Mouse (Mus musculus) midbrain, embryonic 10.5 days (tissue): ENCODE results near the gene Acsl3. TPM values are rescaled to one million over a fixed set of nuclear protein-coding genes. Genes with fewer than 3 reads are reported as not detected.
A peak's percentile ranks its signal among the peaks of the same experiment; 100 is the strongest.

Experiments
- DNase-seq: peaks from one replicate; pipeline ENCODE4 v3.0.0-alpha.2; 2017; ENCODE audit warnings: low spot score
- H3K27ac ChIP-seq: fragments of 300-500 bp; sonication (generic); replicated peaks from 2 replicates; pipeline ENCODE4 v1.5.1; 2016; ENCODE audit warnings: mild to moderate bottlenecking
- H3K27me3 ChIP-seq: fragments of 300-500 bp; sonication (generic); 2 replicates; pipeline ENCODE4 v1.6.1; 2016; ENCODE audit warnings: low read depth, mild to moderate bottlenecking; ENCODE audit not compliant: poor library complexity, severe bottlenecking
- H3K36me3 ChIP-seq: fragments of 300-500 bp; sonication (generic); 2 replicates; pipeline ENCODE4 v1.6.1; 2016; ENCODE audit warnings: mild to moderate bottlenecking, moderate library complexity
- H3K4me1 ChIP-seq: fragments of 300-500 bp; sonication (generic); 2 replicates; pipeline ENCODE4 v1.6.1; 2016
- H3K4me3 ChIP-seq: fragments of 300-500 bp; sonication (generic); 2 replicates; pipeline ENCODE4 v1.5.1; 2016; ENCODE audit warnings: mild to moderate bottlenecking, moderate library complexity
- H3K9me3 ChIP-seq: fragments of 300-500 bp; sonication (generic); replicated peaks from 2 replicates; pipeline ENCODE4 v1.6.1; 2016; ENCODE audit warnings: mild to moderate bottlenecking
- WGBS: fragments of 180-500 bp; shearing (Covaris S2); methylation state at CpG from one replicate; pipeline ENCODE4 v1.1.7; 2016; 5-methylcytosine and 5-hydroxymethylcytosine counted together
- polyA plus RNA-seq: library from polyadenylated mRNA; unstranded; fragments of >200 nt; fragmentation: Nextera tagmentation; extraction: Ambion mirVana; gene quantifications from 2 replicates; pipeline ENCODE4 v1.2.1, GENCODE M21; 2016

Gene Acsl3
- polyA plus RNA-seq, 1 experiment from 2014 or later, result 82.3 TPM

DNA sequence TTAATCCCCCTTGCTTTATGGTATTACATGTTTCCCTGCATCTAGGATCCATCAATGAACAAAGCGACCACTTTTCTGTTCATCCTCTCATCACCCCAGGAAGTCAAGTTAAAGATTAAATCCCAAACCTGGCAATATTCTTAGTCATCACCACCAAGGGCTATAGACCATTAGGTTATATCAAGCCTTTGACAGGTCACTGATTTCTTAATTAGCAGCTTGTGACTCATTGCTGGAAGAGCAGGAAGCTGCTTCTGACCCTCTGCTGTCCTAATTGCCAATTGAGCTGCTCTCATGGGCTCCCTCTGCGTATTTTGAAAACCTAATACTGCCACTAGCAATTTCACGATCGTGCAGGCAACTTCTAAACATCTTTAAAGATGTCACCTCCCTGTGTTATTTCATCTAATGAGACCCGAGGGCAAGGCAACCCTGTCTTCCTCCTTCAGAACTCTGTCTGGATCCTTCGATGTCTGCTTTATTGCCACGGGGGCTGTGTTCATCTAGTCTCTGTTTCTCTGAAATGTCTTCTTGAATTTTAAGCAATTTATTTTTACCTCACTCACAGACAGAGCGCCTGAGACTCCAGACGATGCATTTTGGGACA is 72.6 kb downstream of the Acsl3 start:
- 89% methylated on average over 9 of the region's 9 CpGs for WGBS
- DNase-seq, result no peak
- H3K4me3 ChIP-seq, result no peak overlapping the region
- peaks cover 8% of the 10 kb centered on the region for H3K4me1 ChIP-seq
- no peaks in the 10 kb centered on the region for H3K36me3 ChIP-seq
- no peaks in the 10 kb centered on the region for H3K9me3 ChIP-seq
- H3K27ac ChIP-seq, result no peak overlapping the region
- no peaks in the 10 kb centered on the region for H3K27me3 ChIP-seq

DNA sequence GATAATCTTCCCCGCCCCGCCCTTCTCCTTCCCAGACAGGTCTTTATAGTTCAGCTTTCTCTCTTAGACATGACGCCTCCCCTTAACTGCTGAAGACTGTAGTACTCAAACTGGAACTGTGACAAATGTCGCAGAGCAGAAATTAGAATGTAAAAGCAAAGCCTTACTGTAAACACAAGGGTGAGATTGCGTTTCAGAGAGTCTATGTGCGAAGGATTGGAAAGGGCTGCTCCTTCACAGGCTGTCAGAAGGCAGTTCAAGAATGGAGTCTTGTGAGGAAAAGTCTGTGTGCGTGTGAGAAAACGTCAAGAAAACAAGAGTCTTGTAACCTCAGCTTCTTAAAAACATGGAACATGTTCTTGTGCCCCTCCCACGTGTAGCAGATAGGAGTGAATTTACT is 74.7 kb downstream of the Acsl3 start:
- no peak for DNase-seq

DNA sequence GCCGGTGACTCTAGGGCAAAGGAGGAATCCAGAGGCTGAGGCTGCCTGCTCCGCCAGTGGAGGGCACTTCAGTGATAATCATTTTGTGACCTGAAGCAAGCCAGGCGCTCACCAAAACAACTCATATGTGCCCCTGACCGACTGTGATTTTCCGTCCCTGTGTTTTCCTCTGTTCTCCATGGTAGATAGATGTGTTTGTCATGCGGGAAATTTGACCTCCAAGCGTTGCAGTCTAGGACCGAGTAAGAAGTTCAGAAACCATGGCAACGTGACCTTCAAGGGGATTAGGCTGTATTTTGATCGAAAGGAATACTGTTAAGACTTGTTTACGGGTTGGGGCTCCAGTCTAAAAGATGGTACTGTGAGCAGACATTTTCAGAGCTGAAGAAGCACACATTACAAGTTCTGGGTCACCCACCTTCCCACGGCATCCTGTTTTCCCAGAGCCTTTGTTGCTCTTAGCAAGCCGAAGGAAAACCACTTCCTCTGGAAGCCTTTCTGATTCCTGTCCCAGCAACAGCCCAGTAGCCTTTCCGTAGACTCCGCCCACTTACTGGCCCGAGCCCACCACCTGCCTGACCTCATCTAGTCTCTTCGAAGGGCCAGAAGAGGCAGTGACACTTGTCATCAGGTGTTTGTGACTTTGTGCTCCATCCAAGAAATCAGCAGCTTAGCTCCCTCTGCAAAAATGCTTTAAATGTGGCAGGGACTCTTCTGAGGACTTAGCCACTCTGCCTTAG is 76.8 kb downstream of the Acsl3 start:
- Histone ChIP-seq H3K27ac (0 out of 2 replicates have a peak overlapping the region, but pooled peaks have one; percentile 23), H3K9me3 (no peaks in the 10 kb centered on the region; the same call in 1 of the 2 replicates), H3K4me1 (peaks cover 8% of the 10 kb centered on the region), H3K27me3 (no peaks in the 10 kb centered on the region), H3K4me3 (no peak overlapping the region), H3K36me3 (no peaks in the 10 kb centered on the region)
- no peak for DNase-seq
- 71% methylated on average over 17 of the region's 17 CpGs for WGBS

More for the DNA sequence above, 74.7 kb downstream of the Acsl3 start:
- 89% methylated on average over 9 of the region's 9 CpGs for WGBS
- no peak overlapping the region for H3K27ac ChIP-seq
- no peaks in the 10 kb centered on the region for H3K36me3 ChIP-seq
- H3K27me3 ChIP-seq, result no peaks in the 10 kb centered on the region
- peaks cover 8% of the 10 kb centered on the region for H3K4me1 ChIP-seq
- H3K9me3 ChIP-seq, result no peaks in the 10 kb centered on the region; the same call in 1 of the 2 replicates
- H3K4me3 ChIP-seq, result no peak overlapping the region

DNA sequence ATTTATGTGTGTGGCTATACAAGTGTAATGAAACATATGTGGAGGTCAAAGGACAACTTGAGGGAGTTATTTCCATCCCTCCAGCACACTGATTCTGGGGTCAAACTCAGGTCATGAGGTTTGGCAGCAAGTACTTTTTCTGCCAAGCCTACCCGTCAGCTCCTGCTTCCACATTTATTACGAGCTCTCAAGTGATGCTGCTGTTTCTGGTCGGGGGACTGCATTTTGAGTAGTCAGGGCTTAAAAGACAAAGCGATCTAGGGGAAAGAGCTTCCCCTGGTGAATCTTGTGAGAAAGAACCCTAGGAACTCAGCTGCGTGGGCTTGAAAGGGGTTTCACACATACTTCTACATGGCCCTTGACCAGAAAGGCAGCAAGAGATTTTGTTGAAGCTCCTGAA is 80.0 kb downstream of the Acsl3 start:
- H3K9me3 ChIP-seq, result no peaks in the 10 kb centered on the region; the same call in 1 of the 2 replicates
- H3K4me3 ChIP-seq, result no peak overlapping the region
- DNase-seq, result no peak
- peaks cover 8% of the 10 kb centered on the region for H3K4me1 ChIP-seq
- no peak overlapping the region for H3K27ac ChIP-seq
- 82% methylated on average over 5 of the region's 5 CpGs for WGBS
- H3K36me3 ChIP-seq, result no peaks in the 10 kb centered on the region
- H3K27me3 ChIP-seq, result no peaks in the 10 kb centered on the region

DNA sequence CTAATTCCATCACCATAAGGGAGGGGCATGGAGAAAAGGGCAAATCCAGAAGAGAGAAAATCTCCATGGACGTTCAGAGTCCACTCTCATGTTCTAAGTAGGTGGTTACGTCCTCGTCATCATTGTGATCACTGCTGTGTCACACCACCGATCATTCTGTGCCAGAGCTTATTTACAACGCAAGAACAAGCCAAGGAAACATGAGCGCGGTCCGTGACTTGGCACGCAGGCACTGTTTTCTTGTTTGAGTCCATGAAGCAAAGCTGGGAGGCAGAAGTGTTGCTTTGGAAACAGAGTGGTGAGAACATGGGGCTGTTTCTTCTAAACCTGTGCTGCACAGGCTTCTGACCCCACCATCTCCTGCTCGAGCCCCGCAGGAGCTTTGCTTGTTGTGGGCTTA is 83.1 kb downstream of the Acsl3 start:
- no peak for DNase-seq
- WGBS, result 92% methylated on average over 11 of the region's 11 CpGs
- H3K36me3 ChIP-seq, result no peaks in the 10 kb centered on the region
- H3K9me3 ChIP-seq, result no peaks in the 10 kb centered on the region; the same call in 1 of the 2 replicates
- H3K27ac ChIP-seq, result no peak overlapping the region
- H3K27me3 ChIP-seq, result no peaks in the 10 kb centered on the region
- no peaks in the 10 kb centered on the region for H3K4me1 ChIP-seq
- H3K4me3 ChIP-seq, result no peak overlapping the region

DNA sequence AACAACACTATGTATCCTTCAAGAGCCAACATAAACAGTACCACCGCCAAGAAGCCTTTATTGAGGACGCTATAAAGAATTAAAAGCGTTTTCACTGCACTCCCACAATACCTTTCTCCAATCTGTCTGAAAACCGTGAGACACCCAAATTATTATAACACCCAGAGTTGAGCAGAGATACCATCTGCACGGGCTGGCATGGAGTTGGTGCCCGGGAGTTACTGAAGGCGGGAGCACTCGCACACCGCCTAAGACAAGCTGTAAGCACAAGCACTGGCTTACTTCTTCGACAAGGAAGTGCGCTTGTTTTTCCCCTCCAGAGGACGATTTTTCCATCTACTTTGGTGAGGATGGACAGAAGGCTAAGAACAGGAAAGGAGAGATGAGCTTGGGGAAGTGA is 84.6 kb downstream of the Acsl3 start:
- no peaks in the 10 kb centered on the region for H3K4me1 ChIP-seq
- no peaks in the 10 kb centered on the region for H3K9me3 ChIP-seq
- no peak overlapping the region for H3K4me3 ChIP-seq
- H3K36me3 ChIP-seq, result no peaks in the 10 kb centered on the region
- 92% methylated on average over 12 of the region's 12 CpGs for WGBS
- DNase-seq, result no peak
- H3K27me3 ChIP-seq, result no peaks in the 10 kb centered on the region
- H3K27ac ChIP-seq, result no peak overlapping the region

DNA sequence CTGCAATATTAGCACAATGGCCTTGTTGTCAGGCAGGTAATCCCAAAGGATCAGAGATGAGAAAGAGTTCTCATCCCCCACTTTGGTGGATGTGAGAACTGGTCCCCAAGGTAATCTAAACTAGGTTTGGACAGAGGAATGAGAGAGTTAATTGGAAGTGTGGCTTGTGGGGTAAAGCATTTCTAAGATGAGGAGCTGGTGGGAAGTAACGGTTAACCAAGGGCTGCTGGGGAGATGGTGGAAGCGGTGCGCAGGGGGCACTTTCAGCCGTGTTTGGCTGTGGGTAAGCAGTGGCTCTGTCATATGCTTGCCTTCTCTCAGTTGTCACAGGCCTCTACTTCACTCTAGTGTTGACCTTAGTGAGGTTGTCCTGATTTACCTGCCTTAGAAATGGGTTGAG is 85.7 kb downstream of the Acsl3 start:
- no peak for DNase-seq
- H3K9me3 ChIP-seq, result no peaks in the 10 kb centered on the region
- no peaks in the 10 kb centered on the region for H3K4me1 ChIP-seq
- 92% methylated on average over 4 of the region's 4 CpGs for WGBS
- H3K36me3 ChIP-seq, result no peaks in the 10 kb centered on the region
- no peak overlapping the region for H3K27ac ChIP-seq
- H3K4me3 ChIP-seq, result no peak overlapping the region
- no peaks in the 10 kb centered on the region for H3K27me3 ChIP-seq

DNA sequence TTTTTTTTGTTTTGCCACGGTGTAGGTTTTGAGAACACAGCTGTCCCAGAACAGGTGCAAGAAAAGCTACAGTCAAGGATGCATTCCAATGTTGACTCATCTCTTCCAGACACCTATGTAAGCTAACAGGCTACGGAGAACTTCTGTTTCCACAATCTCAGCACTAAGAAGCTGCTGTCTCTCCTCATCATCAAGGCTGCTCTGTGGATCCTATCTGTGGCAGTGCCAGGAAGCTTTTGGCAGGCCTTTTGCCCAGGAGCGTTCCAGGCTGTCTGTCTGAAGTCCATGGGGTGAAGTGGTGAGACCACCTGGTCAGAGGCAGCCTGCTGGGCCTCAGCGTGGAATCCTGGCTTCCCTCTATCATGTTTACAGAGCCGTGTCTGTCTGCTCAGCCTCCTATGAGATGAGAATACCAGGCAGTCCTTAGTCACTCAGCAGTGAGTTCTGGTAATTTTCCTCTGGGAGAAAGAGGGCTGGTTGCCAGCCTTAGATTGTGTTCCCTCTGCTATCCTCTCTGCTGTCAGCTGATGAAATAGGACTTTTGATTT is 87.7 kb downstream of the Acsl3 start:
- H3K36me3 ChIP-seq, result no peaks in the 10 kb centered on the region
- H3K4me1 ChIP-seq, result no peaks in the 10 kb centered on the region
- no peaks in the 10 kb centered on the region for H3K27me3 ChIP-seq
- no peak for DNase-seq
- H3K4me3 ChIP-seq, result no peak overlapping the region
- WGBS, result 64% methylated on average over 5 of the region's 5 CpGs
- no peaks in the 10 kb centered on the region for H3K9me3 ChIP-seq
- no peak overlapping the region for H3K27ac ChIP-seq

Other genes with a start within 250 kb of the Acsl3 start
- 138 and 140 TPM in 2 replicates for gene Farsb, start 168.9 kb upstream of the Acsl3 start, polyA plus RNA-seq
- gene Mogat1, start 146.8 kb upstream of the Acsl3 start, polyA plus RNA-seq, result 0.39 and 0.91 TPM in 2 replicates
- 0.24 and 0.33 TPM in 2 replicates for gene BC035947, start 145.7 kb upstream of the Acsl3 start, polyA plus RNA-seq
- gene Utp14b, start 213 bp downstream of the Acsl3 start, polyA plus RNA-seq, result 3.6 and 3.8 TPM in 2 replicates
- 0.26 and 1.2 TPM in 2 replicates for gene Kcne4, start 158.9 kb downstream of the Acsl3 start, polyA plus RNA-seq